Mouse (Mus musculus) frontal cortex, postnatal 14 days (tissue): ENCODE data around the gene Slc9a1.

Experiments used
- DNase-seq, 2 experiments: peaks; one replicate each; pipeline ENCODE4 v3.0.0; 2022; ENCODE audit warnings: low spot score in 2 of 2

The Slc9a1 gene

DNA sequence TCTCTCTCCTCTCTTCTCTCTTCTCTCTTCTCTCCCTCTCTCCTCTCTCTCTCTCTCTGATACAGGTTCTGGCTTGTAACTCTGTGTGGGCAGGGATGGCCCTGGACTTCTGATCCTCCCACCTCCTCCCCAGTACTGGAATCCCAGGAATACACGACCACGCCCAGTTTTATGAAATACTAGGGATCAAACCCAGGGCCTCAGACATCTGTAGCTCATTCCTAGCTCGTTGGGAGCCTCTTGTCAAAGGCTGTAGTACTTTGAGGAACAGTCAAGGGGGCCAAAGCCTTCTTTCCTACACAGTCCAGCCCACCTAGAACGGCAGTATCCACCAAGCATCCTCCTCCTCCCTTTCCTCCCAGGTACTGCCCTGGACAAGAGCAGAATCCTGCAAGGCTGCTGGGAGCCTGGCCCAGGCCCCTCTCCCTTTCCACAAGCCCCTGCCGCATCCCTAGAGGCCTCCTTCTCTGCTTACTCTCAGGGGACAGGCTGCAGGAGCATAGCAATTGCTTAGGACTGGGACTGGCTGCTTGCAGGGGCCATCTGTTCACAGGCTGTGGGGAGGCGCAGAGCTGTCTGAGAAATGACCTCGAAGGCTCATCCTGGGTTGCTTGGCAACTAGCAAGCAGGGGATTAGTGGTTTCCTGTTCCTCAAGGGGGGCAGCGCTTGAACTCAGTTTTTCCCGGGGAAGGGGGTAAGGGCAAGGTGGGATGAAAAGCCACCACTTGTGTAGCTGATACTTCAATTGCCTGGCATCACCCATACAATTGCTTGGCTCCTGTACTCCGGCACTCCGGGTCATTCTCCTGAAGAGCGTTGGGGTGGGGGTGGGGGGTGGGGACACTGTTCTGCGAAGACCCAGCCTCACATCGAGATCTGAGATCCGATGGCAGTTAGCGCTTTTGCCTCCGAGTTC lies 70.2 kb downstream of the Slc9a1 start:
- DNase-seq: no peak

DNA sequence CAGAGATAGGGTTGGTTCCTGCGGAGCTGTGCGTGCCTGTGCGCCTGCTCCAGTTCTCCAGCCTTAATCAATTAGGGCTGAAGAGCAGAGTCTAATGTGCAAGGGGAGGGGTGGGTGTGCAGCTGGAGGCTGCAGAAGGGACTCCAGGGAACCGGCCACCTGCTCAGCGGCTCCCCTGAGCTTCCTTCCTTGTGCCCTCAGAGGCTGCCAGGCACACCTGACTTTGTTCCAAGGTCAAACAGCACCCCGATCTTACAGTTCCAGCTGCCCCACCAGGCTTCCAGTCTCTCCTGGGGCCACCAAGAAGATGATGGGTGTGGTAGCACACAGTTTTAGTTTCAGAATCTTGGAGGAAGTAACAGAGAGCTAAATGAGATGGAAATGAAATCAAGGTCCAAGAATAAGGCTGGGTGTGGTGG lies 70.9 kb downstream of the Slc9a1 start:
- DNase-seq: no peak

DNA sequence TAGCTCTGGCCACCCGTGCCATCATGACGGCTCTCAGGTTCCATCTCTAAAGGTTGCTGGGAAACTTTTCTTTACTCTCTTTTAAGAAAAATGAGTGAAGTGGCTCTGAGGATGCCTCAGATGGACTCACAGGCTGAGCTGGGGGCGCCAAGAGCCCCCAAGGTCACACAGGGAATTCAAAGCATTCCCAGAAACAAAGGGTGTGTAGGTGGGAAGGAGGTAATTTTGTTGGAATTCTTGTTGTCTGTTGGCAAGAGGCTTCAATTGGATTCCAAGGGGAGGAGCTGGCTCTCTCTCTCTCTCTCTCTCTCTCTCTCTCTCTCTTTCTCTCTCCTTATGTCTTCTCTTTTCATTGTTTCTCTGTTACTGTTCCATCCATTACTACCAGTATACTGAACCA lies 72.7 kb downstream of the Slc9a1 start:
- no peak for DNase-seq

DNA sequence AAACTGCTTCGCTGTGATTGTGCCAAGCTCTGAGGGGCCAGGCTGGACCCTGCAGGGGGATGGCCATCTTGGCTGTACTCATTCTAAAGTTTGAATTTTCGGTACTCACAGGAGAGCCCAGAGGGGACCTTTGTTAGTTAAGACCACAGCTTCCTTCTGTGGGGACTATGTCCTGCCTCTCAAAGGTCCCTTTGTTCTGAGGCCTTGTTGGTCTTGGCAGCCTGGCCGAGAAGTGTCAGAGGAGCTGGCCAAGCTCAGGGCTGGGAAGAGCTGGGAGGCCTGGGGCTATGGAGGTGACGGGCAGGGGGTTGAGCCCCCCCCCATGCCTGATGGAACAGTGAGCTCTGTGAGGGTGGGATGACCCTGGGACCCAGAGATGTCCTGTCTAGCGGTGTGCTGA lies 73.6 kb downstream of the Slc9a1 start:
- no peak for DNase-seq

DNA sequence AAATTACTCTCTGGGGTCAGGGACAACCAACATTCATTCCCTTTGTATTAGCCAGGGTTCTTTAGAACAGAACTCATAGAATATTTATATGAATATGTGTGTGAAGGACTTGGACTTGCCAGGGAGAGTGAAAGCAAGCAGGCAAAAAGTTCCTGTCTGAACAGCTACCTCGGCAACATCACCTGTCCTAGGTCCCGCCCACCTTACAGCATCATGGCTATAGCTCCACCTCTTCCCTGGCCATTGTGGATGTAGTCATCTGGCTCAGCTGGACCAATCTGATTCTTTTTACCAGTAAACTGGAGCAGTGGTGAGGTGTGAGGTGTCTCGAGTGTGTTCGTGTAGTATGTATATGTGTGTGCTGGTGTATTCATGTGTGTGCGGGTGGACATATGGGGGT lies 76.2 kb downstream of the Slc9a1 start:
- DNase-seq: no peak

DNA sequence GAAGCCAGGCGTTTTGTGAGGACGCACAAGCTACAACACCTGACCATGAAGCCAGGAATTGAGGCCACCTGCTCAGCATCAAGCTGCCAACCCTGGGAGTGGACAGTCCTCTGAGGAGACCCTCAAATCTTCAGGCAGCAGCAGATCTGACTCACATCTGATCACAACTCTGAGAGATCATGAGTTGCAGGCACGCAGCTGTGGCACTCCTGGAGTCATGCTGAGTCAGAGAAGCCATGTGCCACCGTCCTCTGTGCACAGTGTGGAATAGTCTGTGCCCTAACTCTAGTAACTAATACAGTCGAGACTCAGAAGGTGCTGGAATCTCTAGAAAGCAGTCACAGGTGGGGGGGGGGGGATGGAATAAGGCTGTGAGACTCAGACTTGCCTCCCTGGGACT lies 77.9 kb downstream of the Slc9a1 start:
- no peak for DNase-seq

DNA sequence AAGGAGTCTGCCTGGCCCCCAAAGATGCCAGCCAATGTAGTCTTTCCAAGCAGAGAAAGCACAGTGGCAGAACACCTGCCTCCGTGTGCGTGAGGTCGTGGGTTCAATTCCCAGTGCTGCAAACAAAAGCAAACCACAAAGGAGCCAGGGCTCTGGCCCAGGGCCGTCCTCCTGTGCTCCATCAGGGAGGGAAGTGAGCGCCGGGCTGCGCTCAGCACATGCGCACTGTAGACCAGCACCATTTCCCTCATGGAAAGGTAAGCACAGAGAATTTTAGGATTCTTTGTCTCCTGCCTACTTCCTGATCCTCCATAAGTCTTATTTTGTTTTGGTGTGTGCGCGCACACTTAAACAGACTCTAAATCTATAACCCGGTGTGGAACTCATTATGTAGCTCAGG lies 78.5 kb downstream of the Slc9a1 start:
- no peak for DNase-seq

DNA sequence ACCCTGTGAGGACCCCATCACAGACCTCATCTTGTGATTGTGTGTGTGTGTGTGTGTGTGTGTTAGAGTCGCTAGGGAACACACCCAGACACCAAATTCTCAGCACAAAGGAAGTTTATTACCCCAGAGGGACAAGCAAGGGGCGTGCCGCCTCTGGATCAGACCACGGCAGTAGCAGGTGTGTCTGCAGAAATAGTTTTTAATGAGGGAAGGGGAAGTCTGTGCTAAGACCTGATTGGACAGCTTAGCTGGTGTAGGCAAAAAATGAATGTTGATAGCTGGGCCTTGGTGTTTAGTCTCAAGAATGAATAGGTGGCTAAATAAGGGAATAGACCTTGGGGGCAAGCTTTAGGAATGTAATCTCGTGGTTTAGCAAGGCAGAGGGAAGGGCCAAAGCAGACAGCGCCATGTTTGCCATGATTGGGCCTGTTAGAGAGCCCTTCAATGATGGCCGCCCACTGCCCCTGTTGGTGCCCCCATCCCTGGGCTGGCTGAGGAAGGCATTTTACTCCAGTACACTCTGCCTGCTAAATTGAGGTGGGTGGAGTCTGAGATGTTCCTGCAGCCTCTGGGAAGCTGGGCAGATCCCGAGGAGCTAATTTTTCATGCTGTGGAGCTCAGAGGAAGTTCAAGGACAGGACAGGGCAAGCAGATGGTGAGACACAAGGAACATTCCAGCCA lies 79.3 kb downstream of the Slc9a1 start:
- no peak for DNase-seq

DNA sequence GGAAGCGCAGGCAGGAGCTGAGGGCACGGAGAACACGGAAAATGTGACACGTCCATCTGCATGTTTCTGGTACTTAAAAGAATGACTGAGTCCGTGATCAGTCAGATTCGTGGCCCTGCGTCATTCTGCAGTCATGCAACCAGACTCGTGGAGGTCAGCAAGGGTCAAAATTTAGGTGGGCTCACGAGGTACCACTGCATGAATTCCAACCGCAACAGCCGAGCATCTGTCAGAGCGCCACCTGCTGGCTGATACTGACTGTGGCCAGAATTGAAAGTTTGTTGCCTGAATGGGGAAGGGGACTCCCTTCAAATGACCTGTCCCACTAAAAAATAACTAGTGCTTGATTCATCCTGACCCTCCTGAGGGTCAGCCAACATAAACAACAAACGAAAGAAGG lies 80.2 kb downstream of the Slc9a1 start:
- DNase-seq: peak in 1 of 2 experiments; percentile 40

DNA sequence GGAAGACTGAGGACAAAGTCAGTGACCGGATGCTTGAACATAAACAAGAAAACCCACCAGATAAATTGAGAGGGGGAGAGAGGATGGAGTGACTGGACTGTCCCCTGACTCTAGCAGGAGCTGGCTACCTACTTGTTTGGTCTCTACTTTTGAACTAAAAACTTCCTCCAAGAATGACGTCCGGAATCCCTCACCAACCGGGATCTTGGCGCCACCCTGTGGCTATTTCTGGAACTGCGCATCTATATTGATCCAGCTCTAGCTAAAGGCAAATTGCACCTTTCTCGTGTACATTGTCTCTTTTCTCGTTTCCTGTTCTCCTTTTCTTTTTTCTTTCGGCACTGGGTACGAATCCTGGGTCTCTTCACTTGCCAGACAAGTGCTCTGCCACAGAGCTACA lies 82.0 kb downstream of the Slc9a1 start:
- DNase-seq: peak; percentile 58 to 89

DNA sequence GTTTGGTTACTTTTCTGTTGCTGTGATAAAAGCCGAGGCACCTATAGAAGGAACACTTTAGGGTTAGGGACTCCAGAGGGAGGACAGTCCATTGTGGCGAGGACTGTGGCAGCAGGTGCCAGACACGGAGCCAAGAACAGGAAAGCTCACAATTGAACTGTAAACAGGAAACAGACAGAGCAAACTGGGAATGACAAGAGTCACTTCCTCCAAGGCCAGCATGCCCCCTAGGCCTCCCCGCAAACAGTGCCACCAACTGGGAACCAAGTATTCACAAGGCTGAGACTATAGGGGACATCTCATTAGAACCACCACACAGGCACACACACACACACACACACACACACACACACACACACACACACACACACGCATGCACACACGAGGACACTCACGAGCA lies 82.9 kb downstream of the Slc9a1 start:
- DNase-seq: no peak

DNA sequence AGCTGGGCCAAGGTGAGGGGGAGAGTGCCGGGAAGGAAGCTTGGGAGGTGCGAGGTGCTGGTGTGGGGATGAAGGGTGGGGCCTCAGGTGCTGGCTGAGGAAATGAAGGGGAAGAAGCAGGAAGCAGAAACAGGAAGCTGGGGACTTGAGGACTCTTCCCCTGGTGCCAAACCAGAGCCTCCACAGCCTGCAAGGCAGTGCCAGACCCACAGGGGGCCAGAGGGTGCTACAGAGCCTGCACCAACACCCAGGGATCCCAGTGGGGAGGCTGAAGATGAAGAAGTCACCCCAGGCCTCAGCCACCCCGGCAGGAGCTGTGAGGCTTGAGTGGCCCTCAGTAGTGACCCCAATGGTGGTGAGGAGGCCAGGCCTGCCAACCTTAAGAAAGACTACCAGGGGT lies 88.5 kb downstream of the Slc9a1 start:
- no peak for DNase-seq

DNA sequence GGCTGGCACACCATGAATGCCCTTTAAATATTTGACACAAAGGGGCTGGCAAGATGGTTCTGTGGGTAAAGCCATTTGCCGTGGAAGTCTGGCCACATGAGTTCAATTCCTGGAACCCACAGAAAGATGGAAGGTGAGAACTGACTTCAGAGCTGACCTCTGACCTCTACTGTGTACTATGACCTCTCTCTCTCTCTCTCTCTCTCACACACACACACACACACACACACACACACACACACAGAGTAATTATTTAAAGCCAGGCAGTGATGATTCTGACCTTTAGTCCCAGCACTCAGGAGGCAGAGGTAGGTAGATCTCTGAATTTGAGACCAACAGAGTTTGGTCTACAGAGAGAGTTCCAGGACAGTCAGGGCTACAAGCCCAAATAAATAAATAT lies 90.5 kb downstream of the Slc9a1 start:
- no peak for DNase-seq

DNA sequence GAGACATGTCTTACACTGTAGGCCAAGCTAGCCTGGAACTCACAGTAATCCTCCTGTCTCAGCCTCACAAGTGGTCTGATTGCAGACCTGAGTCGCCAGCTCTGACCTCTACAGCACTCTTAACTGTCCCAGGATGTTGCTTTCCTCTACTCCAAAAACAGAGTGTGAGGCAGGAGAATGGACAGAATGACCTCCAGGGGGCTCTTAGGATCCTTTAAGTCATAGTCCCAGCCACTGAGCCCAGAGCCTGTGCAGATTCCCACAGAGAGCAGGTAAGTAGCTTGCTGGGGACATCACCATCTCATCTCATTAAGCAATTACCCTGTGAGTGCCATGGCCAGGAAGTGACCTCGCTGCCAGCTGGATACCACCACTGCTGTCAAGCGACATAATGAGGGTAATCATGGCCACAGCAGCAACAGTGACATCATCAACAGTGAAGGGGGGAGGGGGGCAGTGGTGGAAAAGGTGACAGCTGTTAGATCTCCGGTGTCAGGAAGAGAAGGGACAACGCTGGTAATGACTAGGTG lies 91.4 kb downstream of the Slc9a1 start:
- no peak for DNase-seq

DNA sequence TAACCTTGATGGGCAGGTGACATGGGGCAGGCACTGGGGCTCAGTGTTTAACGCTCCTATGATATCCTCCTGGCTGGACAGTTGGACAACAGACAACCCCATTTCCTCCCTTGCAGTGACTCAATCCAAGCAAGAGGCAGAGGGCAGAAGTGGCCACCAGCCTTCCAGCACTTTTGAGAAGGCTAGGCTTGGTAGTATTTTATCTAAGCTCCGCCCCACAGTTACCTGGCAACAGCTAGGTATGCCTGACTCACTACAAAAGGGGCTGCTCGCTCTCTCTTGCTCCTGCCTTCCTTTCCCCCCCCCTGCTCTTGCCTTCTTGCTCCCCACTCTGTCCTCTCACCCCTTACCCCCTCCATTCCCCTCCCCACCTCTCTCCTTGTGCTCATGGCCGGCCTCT lies 91.9 kb downstream of the Slc9a1 start:
- DNase-seq: no peak

DNA sequence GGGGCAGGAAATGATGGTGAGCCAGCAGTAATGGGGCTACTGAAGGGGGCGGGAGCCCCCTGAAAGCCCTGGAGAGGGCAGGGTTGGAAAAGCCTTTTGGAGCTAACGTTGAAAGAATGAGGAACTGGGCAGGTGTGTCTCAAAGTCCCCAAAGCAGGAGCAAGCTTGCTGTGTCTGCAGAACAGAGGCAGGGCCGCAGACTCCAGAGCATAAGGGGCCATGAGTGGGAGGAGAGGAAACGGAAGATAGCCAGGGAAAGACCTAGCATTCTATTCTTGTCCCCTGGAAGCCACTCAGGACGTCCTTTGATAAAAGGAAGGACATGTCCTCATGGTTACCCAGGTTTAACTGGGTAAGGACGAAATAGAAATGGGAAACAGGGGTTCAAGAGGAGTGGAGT lies 93.7 kb downstream of the Slc9a1 start:
- no peak for DNase-seq

DNA sequence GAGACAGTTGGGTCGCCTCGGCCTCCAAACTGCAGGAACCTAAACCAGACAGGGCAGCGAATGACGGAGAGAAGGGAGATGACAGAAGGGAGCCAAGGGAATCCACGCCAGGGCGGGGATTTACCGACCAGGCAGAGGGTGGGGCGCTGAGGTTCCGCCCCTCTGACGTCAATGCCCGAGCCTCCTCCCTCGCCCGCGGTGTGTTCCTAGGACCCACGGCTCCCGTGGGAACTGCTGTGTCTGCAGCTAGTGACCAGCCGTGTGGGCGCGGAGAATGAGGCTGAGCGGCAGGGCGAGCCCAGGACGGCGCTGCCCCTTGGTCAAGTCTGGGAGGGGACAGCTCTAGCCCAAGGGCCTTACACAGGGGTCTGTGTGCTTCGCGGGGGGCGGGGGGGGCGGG lies 98.6 kb downstream of the Slc9a1 start:
- peak in 1 of 2 experiments; percentile 65 for DNase-seq

DNA sequence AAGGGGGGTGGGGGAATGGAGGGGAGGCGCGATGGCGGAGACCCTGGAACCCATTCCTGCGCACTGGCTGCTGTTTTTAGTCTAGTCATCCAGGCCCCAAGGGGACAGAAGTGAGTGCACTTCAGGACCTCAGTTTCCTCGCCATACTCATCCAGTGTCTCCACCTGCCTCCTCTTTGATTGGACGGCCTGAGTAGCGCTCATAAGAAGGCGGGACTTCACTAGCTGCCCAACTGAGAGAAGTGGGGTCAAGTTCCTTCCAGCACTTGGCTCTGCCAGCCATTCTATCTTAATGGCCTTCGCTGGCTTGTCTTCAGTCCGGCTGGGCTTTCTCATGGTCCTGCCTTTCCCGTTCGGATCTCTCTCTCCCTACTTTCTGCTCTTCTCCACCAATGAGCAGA lies 99.6 kb downstream of the Slc9a1 start:
- no peak for DNase-seq

DNA sequence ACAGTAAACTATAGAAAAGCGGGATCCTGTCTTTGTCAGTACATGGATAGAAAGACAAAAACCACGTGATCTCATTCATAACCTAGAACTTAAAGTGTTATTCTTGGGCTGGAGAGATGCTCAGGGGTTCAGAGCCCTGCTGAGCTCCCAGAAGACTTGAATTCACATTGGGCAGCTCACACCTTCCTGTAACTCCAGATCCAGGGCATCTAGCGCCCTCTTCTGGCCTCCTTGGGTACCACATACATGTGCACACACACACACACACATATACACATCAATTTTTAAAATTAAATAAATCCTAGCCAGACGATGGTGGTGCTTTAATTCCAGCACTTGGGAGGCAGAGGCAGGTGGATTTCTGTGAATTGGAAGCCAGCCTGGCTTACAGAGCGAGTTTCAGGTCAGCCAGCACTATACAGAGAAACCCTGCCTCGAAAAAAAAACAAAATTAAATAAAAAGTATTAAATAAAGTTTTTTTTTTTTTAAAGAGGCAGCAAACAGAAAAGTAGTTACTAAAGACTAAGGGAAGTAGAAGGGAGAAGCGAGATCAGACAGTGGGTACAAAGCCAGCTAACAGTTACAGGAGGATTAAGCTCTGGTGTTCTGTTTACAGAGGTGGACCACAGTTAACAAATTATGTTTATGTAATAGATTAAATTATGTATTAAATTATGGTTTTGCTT lies 101.8 kb downstream of the Slc9a1 start:
- DNase-seq: no peak
